Mouse (Mus musculus) kidney, adult 2 months (tissue): ENCODE measurements around the gene Trim45. TPM values are rescaled to one million over a fixed set of nuclear protein-coding genes. Genes with fewer than 3 reads are reported as not detected.

Experiments used
- DNase-seq: peaks from one replicate; pipeline ENCODE4 v3.0.0; 2021
- H3K27ac ChIP-seq: fragments of 200-500 bp; 2 replicates; pipeline ENCODE4 v1.5.1; 2012; ENCODE audit warnings: low read depth, low read length, control low read depth, inconsistent platforms; ENCODE audit not compliant: insufficient read depth
- H3K27me3 ChIP-seq: fragments of 200-500 bp; replicated peaks from 2 replicates; pipeline ENCODE4 v1.6.1; 2012; ENCODE audit warnings: mild to moderate bottlenecking, moderate library complexity, low read length, inconsistent platforms; ENCODE audit not compliant: control insufficient read depth, insufficient read depth
- H3K36me3 ChIP-seq: fragments of 200-500 bp; 2 replicates; pipeline ENCODE4 v1.6.1; 2012; ENCODE audit warnings: mild to moderate bottlenecking, moderate library complexity, low read length, inconsistent platforms; ENCODE audit not compliant: control insufficient read depth, insufficient read depth
- H3K4me1 ChIP-seq: fragments of 200-500 bp; 2 replicates; pipeline ENCODE4 v1.6.1; 2011; ENCODE audit warnings: low read length; ENCODE audit not compliant: control insufficient read depth, insufficient read depth
- H3K4me3 ChIP-seq: fragments of 200-500 bp; 2 replicates; pipeline ENCODE4 v1.5.1; 2011; ENCODE audit warnings: mild to moderate bottlenecking, low read depth, low read length, control low read depth; ENCODE audit not compliant: insufficient read depth
- CTCF ChIP-seq: fragments of 200-500 bp; conservative IDR thresholded peaks from 2 replicates; pipeline ENCODE4 v1.5.1; 2011; ENCODE audit warnings: low read depth, mild to moderate bottlenecking, control low read depth, low read length, moderate library complexity, mixed read lengths; ENCODE audit not compliant: insufficient read depth, insufficient read length
- POLR2A ChIP-seq: fragments of 200-500 bp; IDR thresholded peaks from one replicate; pipeline ENCODE4 v1.6.1; 2011; ENCODE audit warnings: low read depth, low read length, control low read depth
- WGBS: fragments of 180-500 bp; shearing (Covaris S2); methylation state at CpG from one replicate; pipeline ENCODE4 v1.1.7; 2018; 5-methylcytosine and 5-hydroxymethylcytosine counted together
- polyA plus RNA-seq: library from polyadenylated mRNA; depleted of rRNA; stranded (reverse); fragments of >200 nt; gene quantifications from 2 replicates; pipeline ENCODE4 v1.2.3, GENCODE M21; 2012

Gene Trim45
- polyA plus RNA-seq, 1 experiment, result 1.7 TPM

DNA sequence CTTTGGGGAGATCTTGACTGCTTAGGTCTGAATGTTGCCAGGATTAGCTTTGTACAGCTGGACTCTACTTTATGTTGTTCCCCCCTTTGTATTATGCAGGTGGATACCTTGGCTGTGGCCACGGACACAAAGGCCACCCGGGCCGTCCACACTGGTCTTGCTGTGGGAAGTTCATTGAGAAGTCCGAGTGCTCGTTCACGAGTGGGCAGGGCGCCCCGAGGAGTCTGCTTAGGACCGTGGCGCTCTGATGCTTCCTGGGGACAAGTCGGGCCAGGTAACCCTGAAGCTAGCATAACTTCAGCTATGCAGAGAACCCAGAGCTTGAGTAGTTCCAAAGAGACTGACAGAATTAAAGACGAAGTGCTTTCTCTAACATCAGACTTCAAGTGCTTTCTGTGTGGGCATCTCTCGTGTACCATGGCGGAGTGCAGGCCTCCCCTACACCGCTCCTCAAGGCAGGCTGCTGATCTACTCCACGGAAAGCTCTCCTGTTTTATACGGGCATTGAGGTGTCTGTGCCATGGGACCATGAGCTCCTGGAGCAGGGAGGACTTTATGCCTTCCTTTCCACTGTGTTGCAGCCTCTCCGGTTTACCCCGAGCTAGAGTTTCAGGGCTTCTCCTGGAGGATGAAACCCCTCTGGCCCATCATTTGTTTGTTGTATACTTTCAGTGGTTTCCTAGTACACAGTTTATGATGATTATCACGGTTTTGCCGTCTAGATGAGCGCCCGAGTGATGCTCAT lies 9.5 kb downstream of the Trim45 start:
- no peak for DNase-seq
- Histone ChIP-seq H3K4me3 (no peak overlapping the region), H3K4me1 (no peaks in the 10 kb centered on the region), H3K36me3 (no peaks in the 10 kb centered on the region), H3K27me3 (no peaks in the 10 kb centered on the region), H3K27ac (no peak overlapping the region)
- no peak for TF ChIP-seq CTCF
- TF ChIP-seq POLR2A, result no peak
- WGBS, result 95% methylated on average over 23 of the region's 23 CpGs

DNA sequence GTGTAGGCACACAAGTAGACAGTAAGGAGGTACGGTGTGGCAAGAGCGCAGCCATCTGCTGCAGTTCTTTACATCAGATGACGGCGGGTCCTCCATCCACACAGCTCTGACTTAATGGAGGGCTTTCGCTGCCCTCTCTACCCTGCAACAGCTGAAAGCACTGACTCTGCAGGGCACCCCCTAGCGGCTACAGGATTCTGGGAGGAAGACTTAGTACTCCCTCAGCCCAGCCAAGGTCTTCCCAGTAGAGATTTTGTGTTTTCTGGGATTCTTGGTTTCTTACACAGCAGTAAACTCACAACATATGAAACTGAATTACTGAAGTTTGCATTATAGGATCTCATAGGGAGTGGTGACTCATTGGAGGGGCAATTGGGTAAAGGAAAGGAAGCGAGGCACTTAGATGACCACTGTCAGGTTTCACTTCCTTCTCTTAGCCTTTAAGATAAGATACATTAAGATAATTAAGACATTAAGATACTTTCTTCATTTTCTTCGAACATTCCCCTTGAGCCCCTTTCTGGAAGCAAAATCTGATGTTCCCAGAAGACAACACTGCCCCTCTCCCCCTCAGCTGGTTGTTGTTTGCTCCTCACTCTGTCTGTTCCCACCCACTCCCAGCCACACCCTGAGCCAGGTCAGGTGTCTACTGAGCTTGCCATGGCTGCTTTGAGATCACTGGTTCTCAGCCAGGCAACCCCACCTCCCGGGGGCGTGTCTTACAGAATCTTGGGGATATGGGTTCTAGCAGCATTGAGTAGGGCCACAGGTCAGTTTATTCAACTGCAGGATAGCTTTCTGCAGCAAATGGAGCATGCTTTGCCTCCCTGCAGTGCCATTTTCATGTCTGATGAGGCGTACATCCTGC lies 10.3 kb downstream of the Trim45 start:
- Histone ChIP-seq H3K27ac (no peak overlapping the region), H3K36me3 (no peaks in the 10 kb centered on the region), H3K4me3 (no peak overlapping the region), H3K4me1 (no peaks in the 10 kb centered on the region), H3K27me3 (no peaks in the 10 kb centered on the region)
- WGBS, result 78% methylated on average over 11 of the region's 11 CpGs
- peak; percentile 29; the same call in 1 of the 2 replicates for TF ChIP-seq CTCF
- no peak for TF ChIP-seq POLR2A
- no peak for DNase-seq

DNA sequence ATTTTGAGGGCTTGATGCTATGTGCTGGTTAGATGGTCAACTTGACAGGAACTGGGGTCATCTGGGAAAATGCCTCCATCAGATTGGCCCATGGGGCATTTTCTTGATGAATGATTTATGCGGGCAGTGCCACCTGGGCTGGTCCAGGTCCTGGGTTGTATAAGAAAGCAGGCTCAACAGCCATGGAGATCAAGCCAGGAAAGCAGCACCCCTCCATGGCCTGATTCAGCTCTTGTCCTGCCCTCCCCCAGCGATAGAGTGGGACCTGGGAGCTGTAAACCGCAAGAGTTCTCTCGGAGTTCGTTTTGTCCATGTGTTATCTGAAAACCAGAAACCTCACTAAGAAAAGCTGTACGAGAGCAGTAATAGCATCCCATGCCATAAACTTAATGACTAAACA lies 13.5 kb downstream of the Trim45 start:
- H3K36me3 ChIP-seq, result no peaks in the 10 kb centered on the region
- H3K4me3 ChIP-seq, result no peak overlapping the region
- H3K27me3 ChIP-seq, result no peaks in the 10 kb centered on the region
- no peak overlapping the region for H3K27ac ChIP-seq
- no peak for DNase-seq
- TF ChIP-seq POLR2A, result no peak
- TF ChIP-seq CTCF, result no peak
- no peaks in the 10 kb centered on the region for H3K4me1 ChIP-seq
- 83% methylated on average over 6 of the region's 6 CpGs for WGBS

DNA sequence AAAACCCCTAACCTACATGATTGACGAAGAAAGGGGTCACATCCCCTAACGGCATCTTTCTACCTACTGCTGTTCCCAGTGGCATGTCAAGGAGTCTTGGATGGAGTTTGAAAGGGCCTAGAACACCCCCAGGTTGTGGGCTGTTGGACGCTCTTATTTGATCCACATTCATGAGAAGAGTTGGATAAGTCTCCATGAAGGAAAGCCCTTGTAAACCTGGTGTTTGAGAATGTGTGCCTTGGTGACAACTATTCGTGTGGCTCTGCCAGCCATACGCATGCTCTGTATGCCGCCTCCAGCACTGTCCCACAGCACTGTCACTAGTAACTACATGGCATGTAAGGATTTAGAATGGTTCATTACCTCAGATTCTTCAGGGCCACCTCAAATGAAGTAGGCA lies 14.2 kb downstream of the Trim45 start:
- Histone ChIP-seq H3K4me3 (no peak overlapping the region), H3K27me3 (no peaks in the 10 kb centered on the region), H3K36me3 (no peaks in the 10 kb centered on the region), H3K4me1 (no peaks in the 10 kb centered on the region), H3K27ac (no peak overlapping the region)
- TF ChIP-seq CTCF (no peak), POLR2A (no peak)
- DNase-seq, result no peak
- WGBS, result 98% methylated on average over 6 of the region's 6 CpGs

DNA sequence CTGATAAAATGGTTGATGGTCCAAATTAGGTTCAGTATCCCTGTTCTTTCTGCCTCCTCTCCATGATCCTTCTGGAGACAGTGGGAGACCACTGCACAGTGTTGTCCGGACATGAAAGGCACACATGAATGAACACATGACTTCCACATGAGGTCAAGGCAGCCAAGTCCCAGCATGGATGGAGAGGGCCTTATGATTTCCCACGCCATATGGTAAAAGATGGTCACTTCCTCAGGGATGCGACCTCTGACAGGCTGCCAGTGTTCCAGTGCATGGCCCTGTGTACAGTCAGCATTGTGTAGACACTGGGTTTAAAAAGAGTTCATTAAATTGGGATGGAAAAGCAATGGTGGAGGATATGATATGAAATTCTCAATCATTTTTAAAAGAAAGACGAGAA lies 16.2 kb downstream of the Trim45 start:
- no peak for TF ChIP-seq POLR2A
- TF ChIP-seq CTCF, result no peak
- H3K27me3 ChIP-seq, result no peaks in the 10 kb centered on the region
- H3K4me1 ChIP-seq, result no peaks in the 10 kb centered on the region
- H3K27ac ChIP-seq, result no peak overlapping the region
- H3K4me3 ChIP-seq, result no peak overlapping the region
- no peak for DNase-seq
- H3K36me3 ChIP-seq, result no peaks in the 10 kb centered on the region
- WGBS, result 95% methylated on average over 4 of the region's 4 CpGs

DNA sequence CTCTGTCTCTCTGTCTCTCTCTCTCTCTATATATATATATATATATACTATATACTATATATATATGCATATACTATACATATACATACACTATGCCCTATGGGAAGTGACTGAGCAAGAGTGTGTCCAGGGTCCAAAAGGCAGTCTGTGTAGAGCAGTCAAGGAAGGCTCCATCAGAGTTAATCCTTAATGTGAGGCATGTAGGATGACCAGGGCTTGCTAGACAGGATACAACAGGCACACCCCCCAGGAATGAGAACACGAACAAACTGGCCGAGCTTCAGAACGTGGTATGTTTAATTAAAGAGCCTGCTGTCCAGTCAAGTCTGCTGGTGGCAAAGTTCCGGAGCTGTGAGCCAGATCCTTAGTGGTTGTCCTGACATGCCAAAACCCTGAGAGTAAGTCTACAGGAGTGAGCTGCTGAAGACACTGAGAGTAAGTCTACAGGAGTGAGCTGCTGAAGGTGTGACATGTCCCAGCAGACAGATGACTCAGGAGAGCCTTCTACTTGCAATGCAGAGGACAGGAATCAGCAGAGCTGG lies 18.6 kb downstream of the Trim45 start:
- Histone ChIP-seq H3K4me1 (no peaks in the 10 kb centered on the region), H3K4me3 (no peak overlapping the region), H3K27me3 (no peaks in the 10 kb centered on the region), H3K36me3 (no peaks in the 10 kb centered on the region), H3K27ac (no peak overlapping the region)
- TF ChIP-seq CTCF, result no peak
- no peak for TF ChIP-seq POLR2A
- DNase-seq, result no peak
- 68% methylated on average over 4 of the region's 4 CpGs for WGBS

DNA sequence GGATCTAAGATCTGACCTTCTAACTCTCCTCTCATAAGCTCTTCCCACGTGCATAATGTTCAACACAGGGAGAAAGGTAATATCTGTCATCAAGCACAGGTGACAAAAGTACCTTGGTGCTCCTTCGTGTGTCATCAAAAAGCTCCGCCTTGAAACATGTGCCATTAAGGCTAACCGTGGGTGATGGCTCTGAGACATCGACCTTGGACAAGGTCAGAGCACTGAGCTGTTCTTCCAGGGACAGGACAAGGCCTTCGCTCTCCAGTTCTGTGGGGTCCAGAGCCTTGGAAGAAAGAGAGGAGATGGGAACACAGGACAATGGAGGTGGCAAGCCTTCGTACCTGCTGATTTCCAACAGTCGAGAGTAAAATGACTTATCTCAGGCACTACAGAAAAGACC lies 25.3 kb downstream of the Trim45 start:
- Histone ChIP-seq H3K27me3 (no peaks in the 10 kb centered on the region), H3K36me3 (no peaks in the 10 kb centered on the region; the same call in 1 of the 2 replicates), H3K4me3 (no peak overlapping the region), H3K4me1 (no peaks in the 10 kb centered on the region), H3K27ac (no peak overlapping the region)
- no peak for DNase-seq
- TF ChIP-seq POLR2A, result no peak
- no peak for TF ChIP-seq CTCF
- WGBS, result 92% methylated on average over 8 of the region's 8 CpGs
